Mouse (Mus musculus) G1E (cell line): ENCODE data around the gene Cdk16. TPM values are rescaled to one million over a fixed set of nuclear protein-coding genes. Genes with fewer than 3 reads are reported as not detected.
A peak's percentile ranks its signal among the peaks of the same experiment; 100 is the strongest.

Experiments
- ATAC-seq: 2 replicates; pipeline ENCODE4 v1.8.0; 2016; ENCODE audit warnings: mild to moderate bottlenecking; ENCODE audit not compliant: insufficient number of reproducible peaks, poor library complexity, low FRiP score, severe bottlenecking; ENCODE audit errors: extremely low read depth
- DNase-seq: peaks from one replicate; pipeline ENCODE4 v3.0.0; 2012; ENCODE audit warnings: low spot score
- H3K27me3 ChIP-seq: 2 replicates; pipeline ENCODE4 v1.6.1; 2012; ENCODE audit warnings: mild to moderate bottlenecking, low read length, inconsistent platforms; ENCODE audit not compliant: insufficient read depth
- H3K36me3 ChIP-seq: replicated peaks from 2 replicates; pipeline ENCODE3; 2012; ENCODE audit warnings: mild to moderate bottlenecking, inconsistent platforms
- H3K4me1 ChIP-seq: 2 replicates; pipeline ENCODE4 v1.6.1; 2012; ENCODE audit warnings: low read depth, low read length, inconsistent platforms, mixed read lengths; ENCODE audit not compliant: insufficient read depth
- H3K4me3 ChIP-seq: 2 replicates; pipeline ENCODE4 v1.5.1; 2012; ENCODE audit warnings: low read depth, mild to moderate bottlenecking, inconsistent platforms, low read length, moderate library complexity, mixed read lengths
- H3K9me3 ChIP-seq: replicated peaks from 2 replicates; pipeline ENCODE4 v1.6.1; 2012; ENCODE audit warnings: inconsistent platforms
- CTCF ChIP-seq: IDR thresholded peaks from 2 replicates; pipeline ENCODE4 v1.5.1; 2012; ENCODE audit warnings: low read depth, low read length, inconsistent platforms, mixed read lengths
- GATA1 ChIP-seq: IDR thresholded peaks from 2 replicates; pipeline ENCODE4 v1.6.1; 2012; ENCODE audit warnings: borderline replicate concordance, low read length, inconsistent platforms, mixed read lengths
- GATA2 ChIP-seq: IDR thresholded peaks from 2 replicates; pipeline ENCODE4 v1.6.1; 2012; ENCODE audit warnings: low read depth, low read length, inconsistent platforms, borderline replicate concordance
- POLR2AphosphoS5 ChIP-seq: IDR thresholded peaks from 2 replicates; pipeline ENCODE4 v1.6.1; 2012; ENCODE audit warnings: low read depth, low read length, inconsistent platforms; ENCODE audit not compliant: insufficient replicate concordance
- TAL1 ChIP-seq: conservative IDR thresholded peaks from 2 replicates; pipeline ENCODE4 v1.6.1; 2012; ENCODE audit warnings: low read depth, low read length, inconsistent platforms, mixed read lengths
- polyA plus RNA-seq: library from polyadenylated mRNA; stranded (reverse); fragments of >175 nt; gene quantifications from 2 replicates; pipeline ENCODE4 v1.2.3, GENCODE M21; 2012
- total RNA-seq, 2 experiments: library from RNA; stranded (forward) in 1 of 2; stranded (reverse) in 1 of 2; fragments of 200-1000 nt in 1 of 2; fragments of >200 nt in 1 of 2; fragmentation: Nextera tagmentation in 1 of 2; gene quantifications; 2 replicates each; pipeline ENCODE4 v1.2.3; 2014 to 2017

The Cdk16 gene
- total and polyA plus RNA-seq, 3 experiments, result 34.9 to 130 (median 67.0) TPM

DNA sequence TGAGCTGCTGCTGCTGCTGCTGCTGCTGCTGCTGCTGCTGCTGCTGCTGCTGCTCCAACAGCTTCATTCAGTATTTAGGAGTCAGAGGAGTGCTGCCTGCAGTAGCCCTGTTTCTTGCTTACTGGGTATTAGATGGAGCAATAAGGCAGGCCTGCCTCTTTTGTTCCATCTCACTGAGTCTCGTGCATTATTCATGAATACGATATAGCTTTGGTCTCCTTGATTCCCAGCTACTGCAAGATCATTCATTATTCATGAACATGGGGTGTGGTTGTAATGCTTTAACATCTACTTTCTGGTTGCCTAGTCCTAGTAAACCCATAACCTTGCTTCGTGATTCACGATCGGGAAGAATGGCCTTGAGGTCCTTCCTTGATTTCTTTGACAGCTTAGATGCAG is 25.4 kb upstream of the Cdk16 start:
- H3K4me3 ChIP-seq, result no peak overlapping the region; the same call in 1 of the 2 replicates
- no peaks in the 10 kb centered on the region for H3K9me3 ChIP-seq
- no peak for ATAC-seq
- DNase-seq, result no peak
- no peaks in the 10 kb centered on the region for H3K27me3 ChIP-seq
- peaks cover 29% of the 10 kb centered on the region for H3K36me3 ChIP-seq
- TF ChIP-seq GATA2, result no peak
- no peak for TF ChIP-seq CTCF
- no peak for TF ChIP-seq GATA1
- no peak for TF ChIP-seq TAL1
- TF ChIP-seq POLR2AphosphoS5, result no peak
- H3K4me1 ChIP-seq, result peaks cover 20% of the 10 kb centered on the region; the same call in 1 of the 2 replicates

GRCm38 (mm10) chrX:20662716-20663443 is 24.9 kb upstream of the Cdk16 start:
- H3K36me3 ChIP-seq, result peaks cover 35% of the 10 kb centered on the region
- TF ChIP-seq POLR2AphosphoS5 (no peak), GATA2 (no peak), CTCF (no peak), GATA1 (no peak)
- DNase-seq (peak; percentile 59), ATAC-seq (peak; percentile 58)
- H3K4me1 ChIP-seq, result peaks cover 20% of the 10 kb centered on the region; the same call in 1 of the 2 replicates
- H3K4me3 ChIP-seq, result peak overlapping the region; percentile 79
- H3K9me3 ChIP-seq, result no peaks in the 10 kb centered on the region
- no peaks in the 10 kb centered on the region for H3K27me3 ChIP-seq

- ATAC-seq (no peak), DNase-seq (no peak)
- H3K36me3 ChIP-seq, result peaks cover 40% of the 10 kb centered on the region
- no peaks in the 10 kb centered on the region for H3K27me3 ChIP-seq
- H3K4me1 ChIP-seq, result peaks cover 20% of the 10 kb centered on the region; the same call in 1 of the 2 replicates
- H3K9me3 ChIP-seq, result no peaks in the 10 kb centered on the region
- TF ChIP-seq GATA2, result no peak
- no peak for TF ChIP-seq GATA1
- no peak for TF ChIP-seq CTCF
- no peak for TF ChIP-seq POLR2AphosphoS5
- no peak for TF ChIP-seq TAL1
- peak overlapping the region; percentile 79 for H3K4me3 ChIP-seq
Observed at GRCm38 (mm10) chrX:20663444-20663790, 24.3 kb upstream of the Cdk16 start.

- no peak for TF ChIP-seq POLR2AphosphoS5
- no peak for TF ChIP-seq GATA1
- no peak for TF ChIP-seq CTCF
- no peak for TF ChIP-seq TAL1
- no peak for TF ChIP-seq GATA2
- no peaks in the 10 kb centered on the region for H3K9me3 ChIP-seq
- no peak; the same call in 1 of the 2 replicates for ATAC-seq
- peak overlapping the region; percentile 75 for H3K4me3 ChIP-seq
- DNase-seq, result peak; percentile 68
- H3K36me3 ChIP-seq, result peaks cover 39% of the 10 kb centered on the region
- H3K4me1 ChIP-seq, result peaks cover 26% of the 10 kb centered on the region
- H3K27me3 ChIP-seq, result no peaks in the 10 kb centered on the region
Observed at GRCm38 (mm10) chrX:20688068-20688547, 354 bp downstream of the Cdk16 start.

GRCm38 (mm10) chrX:20688615-20689014 is 861 bp downstream of the Cdk16 start:
- peaks cover 26% of the 10 kb centered on the region for H3K4me1 ChIP-seq
- peak overlapping the region; percentile 75 for H3K4me3 ChIP-seq
- DNase-seq (peak; percentile 29), ATAC-seq (no peak)
- H3K9me3 ChIP-seq, result no peaks in the 10 kb centered on the region
- H3K36me3 ChIP-seq, result peaks cover 40% of the 10 kb centered on the region
- H3K27me3 ChIP-seq, result no peaks in the 10 kb centered on the region
- TF ChIP-seq CTCF (no peak), TAL1 (no peak), POLR2AphosphoS5 (no peak), GATA2 (no peak), GATA1 (no peak)

GRCm38 (mm10) chrX:20691566-20691965 is 3.8 kb downstream of the Cdk16 start:
- ATAC-seq (no peak), DNase-seq (no peak)
- Histone ChIP-seq H3K4me1 (peaks cover 22% of the 10 kb centered on the region), H3K9me3 (no peaks in the 10 kb centered on the region), H3K36me3 (peaks cover 62% of the 10 kb centered on the region), H3K4me3 (no peak overlapping the region), H3K27me3 (no peaks in the 10 kb centered on the region)
- TF ChIP-seq POLR2AphosphoS5, result no peak
- TF ChIP-seq TAL1, result no peak
- TF ChIP-seq GATA2, result no peak
- TF ChIP-seq CTCF, result no peak
- TF ChIP-seq GATA1, result no peak
